Mouse (Mus musculus) kidney, adult 2 months (tissue): ENCODE data around the gene Rab26.

ENCODE experiments used
- CTCF ChIP-seq: fragments of 200-500 bp; conservative IDR thresholded peaks from 2 replicates; pipeline ENCODE4 v1.5.1; 2011; ENCODE audit warnings: low read depth, mild to moderate bottlenecking, control low read depth, low read length, moderate library complexity, mixed read lengths; ENCODE audit not compliant: insufficient read depth, insufficient read length
- POLR2A ChIP-seq: fragments of 200-500 bp; IDR thresholded peaks from one replicate; pipeline ENCODE4 v1.6.1; 2011; ENCODE audit warnings: low read depth, low read length, control low read depth

- TF ChIP-seq POLR2A (no peak), CTCF (no peak)
Measured at GRCm38 (mm10) chr17:24545247-24545646, 11.2 kb upstream of the Rab26 start.
